Mouse (Mus musculus): ENCODE results near the gene Slc3a1.

Slc3a1 gene

DNA sequence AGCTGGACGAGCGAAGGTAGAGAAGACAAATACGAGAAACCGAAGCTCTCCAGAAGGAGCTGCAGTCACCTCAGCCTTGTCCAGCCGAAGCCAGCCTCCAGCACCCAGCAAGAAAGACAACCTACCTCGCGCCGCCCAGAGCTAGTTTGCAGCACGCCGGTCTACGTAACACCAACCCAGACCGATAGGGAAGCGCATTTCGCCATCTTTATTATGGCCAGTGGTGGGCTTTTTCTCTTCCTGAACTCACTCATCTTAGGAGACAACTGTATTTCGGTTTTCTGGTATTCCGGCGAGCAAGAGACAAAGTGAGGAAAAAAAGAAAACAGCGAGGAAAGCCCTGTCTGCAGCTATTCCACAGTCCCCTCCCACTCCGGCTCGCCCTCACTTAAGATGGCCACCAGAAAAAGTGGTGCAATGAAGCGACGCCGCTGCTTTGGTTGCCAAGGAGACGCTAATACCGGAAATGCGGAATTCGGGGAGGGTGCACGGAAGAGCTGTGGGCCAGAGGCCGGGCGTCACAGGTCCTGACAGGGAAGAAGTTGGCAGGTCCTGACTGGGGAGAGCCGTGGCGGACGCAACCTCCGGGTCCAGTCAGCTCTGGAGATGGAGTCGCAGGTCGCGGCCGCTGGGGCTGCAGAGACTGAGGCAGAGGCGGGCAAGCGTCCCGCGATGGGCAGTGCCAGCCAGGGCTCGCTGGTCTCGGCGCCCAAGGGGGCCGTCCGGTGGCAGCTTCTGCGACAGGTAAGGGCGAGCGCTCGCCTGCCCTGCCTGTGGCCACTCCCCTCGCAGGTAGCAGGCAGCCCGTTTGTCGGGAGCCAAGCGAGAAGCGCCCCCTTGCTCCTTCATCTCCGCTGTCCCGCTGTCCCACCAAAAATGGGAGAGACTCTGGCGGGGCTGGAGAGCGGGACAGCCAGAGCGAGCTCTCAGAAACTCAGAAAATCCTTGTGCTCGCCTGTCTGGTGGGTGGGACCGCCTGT is 62.2 kb downstream of the Slc3a1 start, which contains the start of the genes Prepl and Camkmt:
Prepl (minus strand) TSS at position 122 of the 980 bp plus-strand sequence.
Camkmt (plus strand) TSS at position 433 of the 980 bp plus-strand sequence.
- DNase-seq = peak; percentile 96 to 98

DNA sequence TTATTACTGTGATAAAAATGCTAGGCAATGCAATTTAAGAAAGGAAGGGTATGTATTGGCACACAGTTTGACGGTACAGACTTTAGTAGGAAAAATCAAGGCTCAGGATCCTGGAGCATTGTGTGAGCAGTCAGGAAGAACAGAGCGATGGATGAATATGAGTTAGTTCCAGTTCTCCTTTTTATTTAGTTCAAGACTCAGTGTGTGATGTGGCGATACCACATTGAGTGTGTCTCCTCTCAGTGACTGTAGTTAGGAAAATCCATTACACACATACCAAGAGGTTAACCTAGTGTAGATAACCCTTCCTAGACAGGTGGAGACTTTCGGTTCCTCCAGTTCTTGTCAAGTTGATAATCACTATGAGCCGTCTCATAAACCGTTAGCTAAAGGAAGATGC is 63.6 kb downstream of the Slc3a1 start:
- DNase-seq = no peak

DNA sequence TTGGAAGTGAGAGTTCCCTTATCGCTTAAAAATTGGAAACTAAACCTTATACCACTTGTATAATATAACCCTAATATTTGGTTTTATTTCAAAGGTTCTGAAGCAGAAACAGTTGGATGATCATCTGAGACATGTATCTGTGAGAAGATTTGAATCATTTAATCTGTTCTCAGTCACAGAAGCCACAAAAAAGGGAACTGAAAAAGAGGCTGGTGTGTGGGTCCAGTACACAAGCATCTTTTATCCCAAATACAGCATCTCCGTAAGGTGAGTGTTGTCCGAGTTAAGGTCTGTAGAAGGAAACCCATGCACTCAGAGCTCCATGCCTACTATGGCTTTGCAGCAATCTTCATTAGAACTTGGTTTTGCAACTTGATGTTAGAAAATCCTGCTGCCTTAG is 68.2 kb downstream of the Slc3a1 start:
- DNase-seq = no peak

DNA sequence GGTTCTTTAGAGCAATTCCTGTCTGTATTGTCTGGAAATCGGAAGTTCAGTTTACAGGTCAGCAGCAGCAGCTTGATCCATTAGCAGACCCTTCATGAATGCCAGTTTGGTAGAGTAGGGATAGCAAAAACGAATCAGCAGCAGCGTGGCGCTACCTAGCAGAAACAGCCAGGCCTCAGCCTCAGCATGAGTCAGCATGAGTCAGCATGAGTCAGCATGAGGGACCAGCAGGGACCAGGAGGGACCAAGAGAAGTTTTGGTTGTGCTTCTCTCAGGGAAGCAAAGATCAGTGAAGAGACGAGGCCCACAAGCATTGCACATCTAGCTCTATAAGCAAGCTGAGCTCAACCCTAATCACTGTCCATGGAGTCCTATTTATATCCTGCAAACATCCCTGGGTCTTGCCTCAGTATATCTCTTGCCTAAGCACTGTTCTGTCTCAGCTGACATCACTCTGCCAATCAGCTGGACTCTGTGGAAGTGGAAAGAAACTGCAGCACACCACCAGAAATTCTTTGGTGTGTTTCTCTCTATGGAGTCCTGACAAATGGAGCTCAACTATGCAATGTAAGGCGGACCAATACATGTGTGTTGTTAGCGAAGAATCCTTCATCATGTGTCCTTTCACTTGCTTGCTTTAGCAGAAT is 70.6 kb downstream of the Slc3a1 start:
- DNase-seq = no peak

DNA sequence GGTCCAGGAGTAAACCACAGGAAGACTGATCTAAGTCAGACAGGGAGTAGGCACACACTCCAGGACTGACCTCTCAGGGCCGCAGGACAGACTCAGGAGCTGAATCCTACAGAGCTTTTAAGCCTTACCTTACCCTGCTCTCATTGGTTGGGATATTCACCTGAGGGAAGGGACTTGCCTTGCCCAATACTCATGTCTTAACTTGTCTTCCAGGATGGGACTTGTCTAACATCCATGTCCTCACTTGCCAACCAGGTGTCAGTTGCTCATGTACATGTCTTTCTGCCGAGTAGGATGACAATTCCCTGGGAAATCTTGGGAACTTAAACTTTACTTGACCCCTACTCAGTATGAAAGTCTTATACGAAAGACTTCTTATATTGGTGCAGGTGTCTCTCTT is 72.1 kb downstream of the Slc3a1 start:
- no peak for DNase-seq

DNA sequence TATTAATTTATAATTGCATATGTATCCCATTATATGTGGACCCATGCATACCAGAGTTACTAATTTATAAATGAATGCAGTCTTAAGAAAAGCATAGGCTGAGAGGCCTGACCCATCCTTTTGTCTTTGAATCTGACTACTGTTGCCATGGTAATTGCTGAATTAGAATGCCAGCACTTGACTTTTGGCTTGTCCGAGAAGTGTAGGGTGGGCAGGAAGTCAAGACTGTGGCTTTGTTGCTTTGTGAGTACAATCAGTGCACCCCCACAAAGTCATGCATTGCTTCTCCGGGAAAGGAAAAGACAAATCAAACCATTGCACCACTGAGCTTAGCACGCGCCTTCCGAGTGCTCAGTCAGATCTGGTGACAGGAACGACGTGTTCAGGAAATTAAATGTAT is 73.6 kb downstream of the Slc3a1 start:
- DNase-seq = no peak

DNA sequence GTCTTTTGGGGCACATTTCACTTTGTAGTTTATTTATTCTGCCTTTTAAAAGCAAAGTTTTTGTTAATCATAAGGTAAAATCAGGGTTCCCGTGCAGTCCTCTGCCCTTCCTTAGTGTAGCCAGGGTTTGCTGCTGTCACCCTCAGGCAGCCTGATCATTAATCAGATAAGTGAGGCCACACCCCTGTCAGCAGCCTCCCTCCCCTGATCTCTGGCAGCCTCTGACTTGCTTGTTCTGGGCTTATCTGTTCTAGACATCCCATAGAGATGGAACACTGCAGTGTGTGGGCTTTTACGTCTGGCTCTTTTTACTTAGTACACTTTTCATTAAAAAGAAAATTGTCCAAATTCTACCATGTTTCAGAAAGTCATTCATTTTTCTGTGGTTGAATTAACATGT is 75.1 kb downstream of the Slc3a1 start:
- no peak for DNase-seq

DNA sequence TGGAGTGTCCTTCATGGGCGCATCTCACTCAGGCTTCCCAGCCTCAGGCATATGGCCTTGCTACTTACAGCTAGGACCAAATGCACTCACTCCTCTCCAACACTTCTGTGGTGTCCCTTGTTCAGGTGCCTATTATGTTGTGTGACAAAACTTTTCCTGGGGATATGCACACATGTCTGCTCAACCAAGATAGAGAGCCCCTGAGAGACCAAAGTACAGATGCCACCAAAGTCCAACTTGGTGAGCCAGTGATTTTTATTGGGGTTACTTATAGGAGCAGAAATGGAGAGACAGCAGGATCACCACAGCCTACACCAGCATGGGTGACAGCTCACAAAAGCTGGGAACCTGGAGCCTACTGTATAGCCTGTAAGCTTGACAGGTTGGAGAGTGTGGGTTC is 82.5 kb downstream of the Slc3a1 start:
- DNase-seq = no peak

DNA sequence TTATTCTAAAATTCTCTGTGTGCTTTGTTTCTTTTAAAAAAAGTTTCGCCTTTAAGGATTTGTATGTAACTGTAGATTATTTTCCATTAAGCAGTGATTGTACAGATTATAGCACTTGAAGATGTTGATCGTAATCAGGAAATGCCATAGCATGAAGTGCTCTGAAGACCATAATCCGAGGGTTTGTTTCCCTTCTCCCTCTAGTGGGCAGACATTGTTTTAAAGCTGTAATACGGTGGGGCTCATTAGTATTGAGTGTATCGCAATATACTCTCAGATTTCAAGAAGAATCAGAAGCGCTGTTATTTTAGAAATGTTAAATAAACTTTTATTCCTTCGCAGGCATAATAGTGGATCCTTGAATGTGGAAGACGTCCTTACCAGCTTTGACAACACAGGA is 85.3 kb downstream of the Slc3a1 start:
- no peak for DNase-seq

Measured in kidney, postnatal 25 days (tissue).